Comparison of ENCODE assay signal across 8 mouse cellular contexts in genomic region chr2:27678331-27678730, GRCm38 (mm10). TPM values are rescaled to one million over a fixed set of nuclear protein-coding genes. Genes with fewer than 3 reads are reported as not detected.
DNase-seq lines count a peak whose midpoint lies in the region; ATAC-seq and TF ChIP-seq lines count a peak whose summit lies in the region.

No protein-coding gene starts in this region.

- intact Hi-C loops in left cerebral cortex, postnatal 25 days (cut with DNase I): no loop called here

- no peak for TF ChIP-seq CTCF in liver, adult 2 months (IDR thresholded peaks at IDR 0.05; ENCODE audit: low read depth, low read length)
- no peak for TF ChIP-seq CTCF in embryonic fibroblast, embryonic 13.5 days (IDR thresholded peaks at IDR 0.05; ENCODE audit: borderline replicate concordance, insufficient read depth, low read length)

- peaks cover 46% of the 10 kb centered on the region for H3K4me1 ChIP-seq in liver, adult 2 months (ENCODE audit: control insufficient read depth, insufficient read depth, low read length)
- peaks cover 8% of the 10 kb centered on the region for H3K4me1 ChIP-seq in embryonic fibroblast, embryonic 13.5 days (ENCODE audit: control insufficient read depth, insufficient read depth, low read length)
- H3K4me1 ChIP-seq in neural tube, embryonic 13.5 days (replicated peaks): peaks cover 67% of the 10 kb centered on the region

- H3K79me2 ChIP-seq in liver, adult 2 months (ENCODE audit: control insufficient read depth, insufficient read depth, low read length): peaks cover 56% of the 10 kb centered on the region

- H3K36me3 ChIP-seq in liver, adult 2 months (ENCODE audit: control insufficient read depth, insufficient read depth, low read length): no peaks in the 10 kb centered on the region
- no peaks in the 10 kb centered on the region for H3K36me3 ChIP-seq in neural tube, embryonic 13.5 days

- peak overlapping the region; percentile 82 for H3K4me2 ChIP-seq in neural tube, embryonic 13.5 days

- H3K9ac ChIP-seq in liver, adult 2 months (ENCODE audit: low read depth, low read length): peak overlapping the region; percentile 94
- H3K9ac ChIP-seq in neural tube, embryonic 13.5 days: peak overlapping the region; percentile 89

- no peak for DNase-seq in liver, adult 2 months (ENCODE audit: extremely low read depth, low read depth, low spot score)
- no peak for DNase-seq in liver
- DNase-seq in kidney, postnatal 10 days: peak; percentile 10
- DNase-seq in gastrocnemius, postnatal 25 days: no peak
- no peak for DNase-seq in left cerebral cortex, postnatal 25 days (ENCODE audit: low spot score in 2 of 2)
- DNase-seq in spleen, postnatal 10 days (ENCODE audit: low spot score in 2 of 2): no peak

- WGBS in liver, adult 2 months: 3% methylated on average over 4 of the region's 4 CpGs
- WGBS in neural tube, embryonic 13.5 days: 14% methylated on average over 4 of the region's 4 CpGs

- no peak for TF ChIP-seq POLR2A in liver, adult 2 months (IDR thresholded peaks at IDR 0.05; ENCODE audit: extremely low read depth, insufficient read depth, low read length)
- no peak for TF ChIP-seq POLR2A in embryonic fibroblast, embryonic 13.5 days (IDR thresholded peaks at IDR 0.05; ENCODE audit: low read depth, low read length)

- H3K27me3 ChIP-seq in liver, adult 2 months (ENCODE audit: control insufficient read depth, insufficient read depth, low read length): no peaks in the 10 kb centered on the region
- peaks cover 6% of the 10 kb centered on the region for H3K27me3 ChIP-seq in neural tube, embryonic 13.5 days

- H3K9me3 ChIP-seq in neural tube, embryonic 13.5 days: no peaks in the 10 kb centered on the region

- peak overlapping the region; percentile 97 for H3K27ac ChIP-seq in liver, adult 2 months (replicated peaks; ENCODE audit: insufficient read depth, low read depth, low read length)
- H3K27ac ChIP-seq in embryonic fibroblast, embryonic 13.5 days (ENCODE audit: insufficient read depth, low read length): peak overlapping the region; percentile 78; the same call in 1 of the 2 replicates
- peak overlapping the region; percentile 87 for H3K27ac ChIP-seq in neural tube, embryonic 13.5 days (replicated peaks)

- no peak for ATAC-seq in neural tube, embryonic 13.5 days (ENCODE audit: low read depth)

- H3K4me3 ChIP-seq in liver, adult 2 months (ENCODE audit: insufficient read depth, low read depth, low read length): peak overlapping the region; percentile 84
- H3K4me3 ChIP-seq in embryonic fibroblast, embryonic 13.5 days (ENCODE audit: insufficient read depth, low read length): peak overlapping the region; percentile 78
- H3K4me3 ChIP-seq in neural tube, embryonic 13.5 days: peak overlapping the region; percentile 73

RNA-seq across cellular contexts. Expression of gene Rxra, which starts 2.1 kb away (rescaled TPM):
- 108 and 124 TPM in 2 replicates for total RNA-seq in liver, adult 2 months (2014; rRNA removed)
- polyA plus RNA-seq in liver, adult 2 months (2012; rRNA removed): 303 and 313 TPM in 2 replicates
- 28.4 and 35.7 TPM in 2 replicates for polyA plus RNA-seq in embryonic fibroblast, embryonic 13.5 days (2011; ENCODE audit: insufficient read length, low read depth, missing spikeins)
- polyA plus RNA-seq in neural tube, embryonic 13.5 days (2015; fragmentation: Nextera tagmentation; extraction: Ambion mirVana): 3.2 and 4.7 TPM in 2 replicates
- total RNA-seq in gastrocnemius, postnatal 25 days (2021): 10 to 100 TPM; 70.1 to 81.3 TPM
- 10 to 100 TPM; 18.7 to 21.2 TPM for total RNA-seq in left cerebral cortex, postnatal 25 days (2021)
